Mouse (Mus musculus) neural tube, embryonic 14.5 days (tissue): ENCODE measurements around the gene Pacs1. TPM values are rescaled to one million over a fixed set of nuclear protein-coding genes. Genes with fewer than 3 reads are reported as not detected.

Experiments
- ATAC-seq: fragments of 200-750 bp; cut with Nextera tagmentation; 2 replicates; pipeline ENCODE4 v1.8.0; 2017; ENCODE audit warnings: low read depth, mild to moderate bottlenecking, moderate TSS enrichment, moderate library complexity
- H3K27ac ChIP-seq: fragments of 300-500 bp; sonication (generic); 2 replicates; pipeline ENCODE4 v1.5.1; 2014; ENCODE audit warnings: low read depth, mild to moderate bottlenecking, control low read depth, low read length, moderate library complexity, mixed read lengths
- H3K27me3 ChIP-seq: fragments of 300-500 bp; sonication (generic); 2 replicates; pipeline ENCODE4 v1.6.1; 2014; ENCODE audit warnings: low read length; ENCODE audit not compliant: control insufficient read depth, insufficient read depth
- H3K36me3 ChIP-seq: fragments of 300-500 bp; sonication (generic); 2 replicates; pipeline ENCODE4 v1.6.1; 2014; ENCODE audit warnings: low read length, mixed read lengths; ENCODE audit not compliant: control insufficient read depth, insufficient read depth
- H3K4me1 ChIP-seq: fragments of 300-500 bp; sonication (generic); 2 replicates; pipeline ENCODE4 v1.6.1; 2014; ENCODE audit warnings: low read length; ENCODE audit not compliant: control insufficient read depth, insufficient read depth
- H3K4me2 ChIP-seq: fragments of 300-500 bp; sonication (generic); 2 replicates; pipeline ENCODE4 v1.6.1; 2014; ENCODE audit warnings: mild to moderate bottlenecking, low read depth, low read length, control low read depth
- H3K4me3 ChIP-seq: fragments of 300-500 bp; sonication (generic); 2 replicates; pipeline ENCODE4 v1.5.1; 2014; ENCODE audit warnings: low read depth, low read length, control low read depth, mixed read lengths
- H3K9ac ChIP-seq: fragments of 300-500 bp; sonication (generic); replicated peaks from 2 replicates; pipeline ENCODE4 v1.6.1; 2014; ENCODE audit warnings: low read depth, mild to moderate bottlenecking, control low read depth, low read length, mixed read lengths
- H3K9me3 ChIP-seq: fragments of 300-500 bp; sonication (generic); 2 replicates; pipeline ENCODE4 v1.6.1; 2016; ENCODE audit warnings: low read length; ENCODE audit not compliant: control insufficient read depth
- WGBS: fragments of 180-500 bp; shearing (Covaris S2); extraction: QIAGEN DNeasy Blood & Tissue Kit; methylation state at CpG from one replicate; pipeline ENCODE4 v1.1.7; 2014; 5-methylcytosine and 5-hydroxymethylcytosine counted together
- polyA plus RNA-seq: library from polyadenylated mRNA; unstranded; fragments of >200 nt; fragmentation: Nextera tagmentation; extraction: Ambion mirVana; gene quantifications from 2 replicates; pipeline ENCODE4 v1.2.1, GENCODE M21; 2014

The Pacs1 gene
- polyA plus RNA-seq, 1 experiment from 2014 or later: 56.9 TPM

DNA sequence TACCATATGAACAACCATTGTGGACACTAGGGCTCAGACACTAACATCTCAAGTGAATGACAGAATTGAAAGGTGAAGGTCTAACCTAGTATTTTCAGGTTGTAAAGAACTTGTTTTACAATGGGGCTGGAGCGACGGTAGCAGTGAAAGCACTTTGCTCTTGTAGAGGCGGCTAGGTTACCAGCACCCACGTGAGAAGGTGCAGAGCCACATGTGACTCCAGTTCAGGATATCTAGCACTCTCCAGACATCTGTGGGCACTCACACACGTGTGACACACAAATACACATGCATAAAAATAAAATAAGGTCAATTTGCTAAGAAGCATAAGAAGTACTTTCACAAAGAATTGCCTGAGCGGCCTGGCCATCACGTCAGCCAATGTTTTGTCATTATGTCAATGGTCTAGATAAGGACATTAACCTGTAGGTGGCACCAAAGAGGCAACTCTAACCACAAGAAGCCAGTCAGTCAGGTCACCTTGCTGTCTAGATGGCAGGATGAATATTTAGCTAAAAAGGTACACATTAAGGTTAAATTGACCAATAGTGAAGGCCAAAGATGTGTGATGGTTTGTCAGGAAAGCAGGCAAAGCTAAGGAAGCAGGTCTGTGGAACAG, 77.4 kb downstream of the Pacs1 start:
- no peak overlapping the region for H3K4me3 ChIP-seq
- H3K27me3 ChIP-seq: no peaks in the 10 kb centered on the region
- no peak for ATAC-seq
- H3K27ac ChIP-seq: no peak overlapping the region
- no peak overlapping the region for H3K4me2 ChIP-seq
- H3K9ac ChIP-seq: no peak overlapping the region
- H3K9me3 ChIP-seq: no peaks in the 10 kb centered on the region
- no peaks in the 10 kb centered on the region for H3K4me1 ChIP-seq
- WGBS: 51% methylated on average over 7 of the region's 7 CpGs
- H3K36me3 ChIP-seq: no peaks in the 10 kb centered on the region

DNA sequence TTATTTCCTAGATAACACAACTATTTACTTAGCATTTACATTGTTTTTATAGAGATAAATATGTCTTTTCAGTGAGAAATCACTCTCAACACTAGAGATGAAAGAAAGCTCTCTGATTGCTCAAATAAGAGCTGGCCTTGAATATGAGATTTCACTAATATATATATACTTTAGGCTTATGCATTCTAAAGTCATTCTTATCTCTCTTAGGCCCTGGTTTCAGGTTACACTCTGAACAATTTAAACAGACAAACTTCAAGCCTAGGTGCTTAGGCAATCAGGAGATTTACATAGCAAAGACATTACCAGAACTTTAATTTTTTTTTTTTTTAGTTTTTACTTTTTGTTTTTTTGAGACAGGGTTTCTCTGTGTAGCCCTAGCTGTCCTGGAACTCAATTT, 80.5 kb downstream of the Pacs1 start:
- no peaks in the 10 kb centered on the region for H3K9me3 ChIP-seq
- no peaks in the 10 kb centered on the region for H3K27me3 ChIP-seq
- no peak for ATAC-seq
- H3K4me1 ChIP-seq: no peaks in the 10 kb centered on the region
- H3K36me3 ChIP-seq: no peaks in the 10 kb centered on the region
- no peak overlapping the region for H3K4me2 ChIP-seq
- no peak overlapping the region for H3K9ac ChIP-seq
- no peak overlapping the region for H3K4me3 ChIP-seq
- H3K27ac ChIP-seq: no peak overlapping the region

DNA sequence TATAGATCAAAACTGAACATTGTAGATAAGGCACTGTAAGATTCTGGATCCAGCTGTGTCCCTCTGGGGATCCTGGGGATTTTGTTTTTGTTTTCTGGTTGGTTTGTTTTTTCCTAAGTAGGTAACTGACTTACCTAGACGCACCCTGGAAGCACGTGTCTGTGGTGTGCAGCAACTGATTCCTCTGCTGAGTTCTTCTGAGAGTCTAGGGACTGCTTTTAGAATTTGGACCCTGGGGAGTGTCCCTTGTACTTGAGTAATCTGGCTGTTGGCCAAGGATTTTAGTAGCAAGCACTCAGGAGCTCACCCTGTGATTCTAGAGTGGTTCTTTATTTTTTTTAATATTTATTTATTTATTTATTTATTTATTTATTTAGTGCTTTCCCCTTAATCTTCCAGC, 85.5 kb downstream of the Pacs1 start:
- Histone ChIP-seq H3K27me3 (no peaks in the 10 kb centered on the region), H3K4me1 (no peaks in the 10 kb centered on the region), H3K36me3 (no peaks in the 10 kb centered on the region), H3K27ac (no peak overlapping the region), H3K4me2 (no peak overlapping the region), H3K9me3 (no peaks in the 10 kb centered on the region), H3K9ac (no peak overlapping the region), H3K4me3 (no peak overlapping the region)
- no peak for ATAC-seq
- 90% methylated on average over 2 of the region's 2 CpGs for WGBS

DNA sequence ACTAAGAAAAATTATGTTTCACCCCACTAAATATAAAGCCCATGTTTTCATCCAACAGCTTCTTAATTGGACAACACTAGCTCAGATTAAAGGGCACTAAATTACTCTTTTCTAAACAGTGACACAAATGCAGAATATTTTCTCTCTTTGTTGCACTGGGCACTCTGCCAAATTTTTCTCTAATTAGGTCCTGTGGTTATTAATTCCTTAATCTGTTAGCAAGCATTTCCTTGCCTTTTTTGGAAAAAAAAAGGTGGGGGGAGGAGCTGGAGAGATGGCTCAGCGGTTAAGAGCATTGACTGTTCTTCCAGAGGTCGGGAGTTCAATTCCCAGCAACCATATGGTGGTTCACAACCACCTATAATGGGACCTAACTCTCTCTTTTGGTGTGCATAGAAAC, 91.0 kb downstream of the Pacs1 start:
- H3K27me3 ChIP-seq: no peaks in the 10 kb centered on the region
- no peak overlapping the region for H3K9ac ChIP-seq
- no peaks in the 10 kb centered on the region for H3K36me3 ChIP-seq
- no peaks in the 10 kb centered on the region for H3K4me1 ChIP-seq
- H3K4me3 ChIP-seq: no peak overlapping the region
- H3K9me3 ChIP-seq: no peaks in the 10 kb centered on the region
- no peak for ATAC-seq
- no peak overlapping the region for H3K27ac ChIP-seq
- 42% methylated on average over 2 of the region's 2 CpGs for WGBS
- H3K4me2 ChIP-seq: no peak overlapping the region

DNA sequence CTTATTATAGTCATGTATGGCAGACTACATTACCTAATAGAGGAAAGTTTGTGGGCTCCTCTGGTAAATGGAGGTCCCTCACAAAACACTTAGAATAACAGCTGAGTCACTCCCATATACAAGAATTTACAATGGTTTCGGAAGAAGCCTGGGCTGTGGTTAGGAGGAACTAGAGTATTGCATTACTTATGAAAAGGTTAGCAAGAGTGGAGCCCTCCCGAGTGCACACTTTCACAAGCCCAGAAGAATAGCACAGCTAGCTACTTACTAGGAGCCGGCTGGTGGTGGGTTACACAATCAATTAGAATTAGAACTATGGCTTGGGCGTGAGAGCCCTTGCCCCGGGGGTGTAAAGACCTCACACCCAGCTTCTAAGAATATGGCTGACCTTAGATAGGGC, 94.3 kb downstream of the Pacs1 start:
- Histone ChIP-seq H3K4me1 (no peaks in the 10 kb centered on the region), H3K36me3 (no peaks in the 10 kb centered on the region), H3K4me3 (no peak overlapping the region), H3K9ac (no peak overlapping the region), H3K27me3 (no peaks in the 10 kb centered on the region), H3K27ac (no peak overlapping the region), H3K9me3 (no peaks in the 10 kb centered on the region), H3K4me2 (no peak overlapping the region)
- no peak for ATAC-seq
- WGBS: 75% methylated on average over 5 of the region's 5 CpGs

DNA sequence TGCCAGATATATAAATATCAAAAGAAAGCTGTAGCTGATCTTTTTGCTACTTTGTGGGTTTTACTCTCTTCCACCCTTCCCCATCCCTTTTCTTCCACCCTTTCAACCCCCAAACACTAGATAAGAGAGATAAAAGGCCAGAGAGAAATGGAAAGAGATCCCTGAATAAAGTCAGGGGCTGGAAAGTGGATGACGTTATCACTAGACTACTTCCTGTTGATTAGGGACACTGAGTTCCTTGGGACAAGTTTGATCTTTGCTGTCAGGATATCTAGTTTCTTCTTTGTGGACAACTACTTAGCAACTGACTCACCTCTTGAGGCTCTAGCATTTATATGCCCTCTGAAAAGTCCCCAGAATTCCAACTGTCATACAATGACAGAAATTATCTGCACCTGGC, 102.5 kb downstream of the Pacs1 start:
- no peak overlapping the region for H3K4me3 ChIP-seq
- no peaks in the 10 kb centered on the region for H3K9me3 ChIP-seq
- no peaks in the 10 kb centered on the region for H3K36me3 ChIP-seq
- H3K27me3 ChIP-seq: no peaks in the 10 kb centered on the region
- no peak overlapping the region for H3K9ac ChIP-seq
- H3K27ac ChIP-seq: no peak overlapping the region
- no peak overlapping the region for H3K4me2 ChIP-seq
- ATAC-seq: no peak
- no peaks in the 10 kb centered on the region for H3K4me1 ChIP-seq
- WGBS: 94% methylated on average over 1 of the region's 1 CpGs

DNA sequence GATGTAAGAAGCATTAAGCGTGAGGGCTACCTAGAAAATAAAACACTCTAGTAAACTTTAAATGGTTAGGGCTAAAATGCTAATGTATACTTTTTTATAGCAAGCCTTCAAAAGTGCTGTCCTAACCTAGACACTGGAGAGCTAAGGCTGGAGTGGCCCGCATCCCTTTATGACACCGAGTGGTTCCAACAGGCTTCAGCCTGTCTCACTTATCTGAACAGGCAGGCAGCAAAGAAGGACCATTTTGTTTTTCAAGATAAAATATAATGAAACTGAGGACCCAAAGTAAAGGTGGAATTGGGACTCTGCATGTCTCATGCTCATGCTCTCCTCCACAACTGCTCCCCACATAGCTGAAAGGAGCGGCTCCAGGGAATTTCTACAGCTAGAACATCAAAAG, 105.4 kb downstream of the Pacs1 start:
- Histone ChIP-seq H3K27me3 (no peaks in the 10 kb centered on the region), H3K4me1 (no peaks in the 10 kb centered on the region), H3K27ac (no peak overlapping the region), H3K9me3 (no peaks in the 10 kb centered on the region), H3K4me3 (no peak overlapping the region), H3K4me2 (no peak overlapping the region), H3K9ac (no peak overlapping the region), H3K36me3 (no peaks in the 10 kb centered on the region)
- 90% methylated on average over 4 of the region's 4 CpGs for WGBS
- ATAC-seq: no peak

DNA sequence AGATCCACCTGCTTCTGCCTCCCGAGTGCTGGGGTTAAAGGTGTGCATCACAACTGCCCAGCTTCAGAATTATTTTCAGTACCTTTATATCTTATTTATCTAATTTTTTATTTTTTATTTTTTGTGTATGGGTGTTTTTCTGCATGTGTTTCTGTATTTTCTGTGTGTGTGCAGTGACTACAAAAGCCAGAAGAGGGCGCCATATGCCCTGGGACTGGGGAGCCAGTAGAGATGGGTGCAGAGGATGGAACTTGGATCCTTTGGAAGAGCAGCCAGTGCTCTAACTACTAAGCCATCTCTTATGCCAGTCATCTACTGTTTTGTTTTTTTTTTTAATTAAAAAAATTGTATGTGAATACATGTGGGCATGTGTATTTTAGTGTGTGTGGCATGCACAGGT, 108.5 kb downstream of the Pacs1 start:
- Histone ChIP-seq H3K4me1 (no peaks in the 10 kb centered on the region), H3K4me3 (no peak overlapping the region), H3K9ac (no peak overlapping the region), H3K27ac (no peak overlapping the region), H3K27me3 (no peaks in the 10 kb centered on the region), H3K9me3 (no peaks in the 10 kb centered on the region), H3K36me3 (no peaks in the 10 kb centered on the region), H3K4me2 (no peak overlapping the region)
- ATAC-seq: no peak
- 68% methylated on average over 2 of the region's 2 CpGs for WGBS

DNA sequence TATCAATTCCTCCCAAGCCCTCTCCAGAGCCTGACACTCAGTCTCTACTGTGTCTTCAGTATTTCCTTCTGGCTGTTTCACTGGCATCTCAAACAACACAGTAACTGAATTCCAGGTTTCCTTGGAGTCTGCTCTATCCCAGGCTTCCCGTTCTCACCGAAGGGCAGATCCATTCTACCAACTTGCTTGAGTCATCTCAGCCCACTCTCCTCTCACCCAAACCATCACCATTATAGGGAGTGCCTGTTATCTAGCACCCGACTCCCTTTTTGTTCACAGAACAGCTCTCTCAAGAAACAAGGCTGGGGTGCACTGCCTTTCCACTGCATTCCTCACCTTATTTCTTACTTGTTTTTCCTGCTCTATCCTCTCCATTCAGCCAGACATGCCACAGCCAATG, 111.0 kb downstream of the Pacs1 start:
- no peak overlapping the region for H3K4me2 ChIP-seq
- H3K4me3 ChIP-seq: no peak overlapping the region
- no peaks in the 10 kb centered on the region for H3K9me3 ChIP-seq
- H3K27ac ChIP-seq: no peak overlapping the region
- ATAC-seq: no peak
- no peaks in the 10 kb centered on the region for H3K36me3 ChIP-seq
- no peaks in the 10 kb centered on the region for H3K27me3 ChIP-seq
- no peak overlapping the region for H3K9ac ChIP-seq
- 93% methylated on average over 3 of the region's 3 CpGs for WGBS
- H3K4me1 ChIP-seq: no peaks in the 10 kb centered on the region

DNA sequence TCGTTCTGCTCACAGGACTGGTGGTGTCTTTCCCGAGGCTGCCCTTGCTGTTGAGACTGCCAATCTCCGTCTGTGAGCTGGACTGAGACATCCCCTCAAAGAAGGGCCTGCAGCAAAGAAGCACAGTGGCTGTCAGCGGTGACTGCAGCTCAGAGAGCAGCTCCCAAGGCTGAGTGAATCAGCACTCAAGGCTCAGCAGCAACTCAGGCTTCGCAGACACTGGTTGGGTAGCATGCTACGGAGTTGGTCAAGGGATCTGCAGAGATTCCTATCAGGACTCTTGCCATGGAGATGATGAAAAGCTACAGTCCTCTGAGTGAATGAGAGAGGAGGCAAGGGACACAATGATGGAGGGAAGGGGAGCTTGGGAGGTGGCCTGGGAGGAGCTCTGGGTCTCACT, 120.7 kb downstream of the Pacs1 start:
- no peak overlapping the region for H3K4me2 ChIP-seq
- ATAC-seq: no peak
- H3K27me3 ChIP-seq: no peaks in the 10 kb centered on the region
- no peaks in the 10 kb centered on the region for H3K9me3 ChIP-seq
- H3K36me3 ChIP-seq: peaks cover 9% of the 10 kb centered on the region; the same call in 1 of the 2 replicates
- no peak overlapping the region for H3K27ac ChIP-seq
- H3K4me3 ChIP-seq: no peak overlapping the region
- 92% methylated on average over 6 of the region's 6 CpGs for WGBS
- H3K9ac ChIP-seq: no peak overlapping the region
- H3K4me1 ChIP-seq: no peaks in the 10 kb centered on the region
